Mouse (Mus musculus) cerebellum, adult 11-12 months (tissue): ENCODE measurements around the gene Irf2bpl.

Source experiments
- DNase-seq: peaks from one replicate; pipeline ENCODE4 v3.0.0; 2022

Gene Irf2bpl

GRCm38 (mm10) chr12:86884197-86885058, at the start of gene Irf2bpl:
TSS of gene Irf2bpl (minus strand) at chr12:86884798.
- peak; percentile 96 for DNase-seq

DNA sequence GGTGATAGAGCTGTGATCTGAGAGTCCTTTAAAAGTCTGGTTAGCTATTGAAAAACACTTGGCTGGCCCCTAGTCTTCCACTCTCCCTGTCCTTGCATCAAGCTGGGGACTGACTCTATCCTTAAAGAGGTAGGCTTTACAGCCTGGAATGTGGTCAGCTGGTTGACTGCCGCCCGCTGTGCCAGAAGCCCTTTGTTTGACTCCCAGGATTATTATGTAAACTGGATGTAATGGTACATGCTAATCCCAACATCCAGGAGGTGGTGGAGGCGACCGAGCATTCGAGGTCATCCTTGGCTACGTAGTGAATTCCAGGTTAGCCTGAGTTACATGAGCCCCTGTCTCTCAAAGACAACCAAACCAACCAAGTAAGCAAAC, 48.0 kb upstream of the Irf2bpl start:
- no peak for DNase-seq

DNA sequence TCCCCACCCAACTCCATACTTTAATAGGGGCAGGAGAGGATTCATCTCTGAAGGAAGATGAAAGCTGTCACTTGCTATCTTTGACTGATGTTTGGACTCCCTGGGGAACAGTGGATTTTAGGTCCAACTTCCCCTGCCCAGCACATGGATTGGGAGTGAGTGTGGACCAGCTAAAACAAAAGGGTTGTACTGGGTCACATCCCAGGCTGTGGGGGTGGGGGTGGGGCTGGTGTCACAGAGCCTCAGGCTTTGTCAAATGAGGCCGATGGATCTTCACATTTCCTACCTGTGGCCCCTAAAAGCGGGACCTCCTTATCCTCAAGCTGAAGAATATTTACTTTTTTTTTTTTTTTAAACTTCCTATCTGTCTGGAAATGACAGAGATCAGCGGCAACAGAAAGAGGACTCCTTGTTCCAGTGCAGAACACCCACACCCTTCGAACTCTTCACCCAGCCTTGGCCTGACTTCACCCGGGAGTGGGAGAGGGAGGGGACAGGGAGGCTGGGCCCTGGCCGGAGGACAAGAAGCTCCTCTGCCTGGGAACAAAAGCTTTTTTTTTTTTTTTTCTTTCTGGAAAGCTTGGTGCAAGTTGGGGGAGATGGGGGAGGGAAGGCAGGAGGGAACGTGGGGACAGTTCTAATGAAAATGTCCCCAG, 47.4 kb upstream of the Irf2bpl start:
- no peak for DNase-seq

DNA sequence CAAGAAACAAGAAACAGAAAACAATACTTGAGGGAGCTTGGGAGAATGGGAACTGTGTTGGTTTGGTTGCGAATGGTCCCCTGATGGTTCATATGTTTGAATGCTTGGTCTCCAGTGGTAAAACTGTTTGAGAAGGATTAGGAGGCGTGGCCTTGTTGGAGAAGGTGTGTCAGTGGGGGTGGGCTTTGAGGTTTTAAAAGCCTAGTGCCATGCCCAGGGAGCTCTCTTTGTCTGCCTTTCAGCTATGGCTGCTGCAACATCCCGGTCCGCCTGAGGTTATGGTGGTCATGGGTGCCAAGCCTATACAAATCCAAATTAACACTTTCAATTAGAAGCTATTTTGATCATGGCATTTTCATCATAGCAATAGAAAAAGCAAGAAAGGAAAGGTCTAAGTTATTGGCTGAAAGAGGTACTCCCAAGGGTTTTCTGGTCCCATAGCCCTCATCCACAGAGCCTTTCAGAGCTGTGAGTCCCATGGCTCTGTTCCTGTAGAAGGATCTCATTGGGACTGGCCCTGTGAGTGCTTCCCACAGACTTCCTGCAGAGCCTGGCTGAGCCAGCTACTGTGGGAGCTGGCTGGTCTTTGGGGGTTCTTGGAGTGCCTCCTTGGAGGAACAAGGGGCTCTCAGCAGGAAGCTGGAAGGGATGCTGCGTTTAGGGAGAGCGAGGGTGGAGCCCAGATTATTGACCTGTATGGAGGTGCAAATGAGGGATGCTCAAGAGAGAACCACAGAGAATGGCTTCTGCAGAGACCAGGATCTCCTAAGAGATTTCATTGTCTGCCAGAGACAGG, 46.5 kb upstream of the Irf2bpl start:
- DNase-seq: no peak

GRCm38 (mm10) chr12:86923837-86924236, 39.2 kb upstream of the Irf2bpl start:
- peak; percentile 82 for DNase-seq

- no peak for DNase-seq
These were observed 34.6 kb upstream of the Irf2bpl start for GRCm38 (mm10) chr12:86918983-86919722.

- DNase-seq: no peak
These were observed 33.9 kb upstream of the Irf2bpl start for GRCm38 (mm10) chr12:86918361-86918967.

- no peak for DNase-seq
These were observed 32.4 kb upstream of the Irf2bpl start for GRCm38 (mm10) chr12:86916796-86917573.

GRCm38 (mm10) chr12:86915617-86916016, 31.0 kb upstream of the Irf2bpl start:
- DNase-seq: peak; percentile 82

- DNase-seq: no peak
These were observed 30.2 kb upstream of the Irf2bpl start for GRCm38 (mm10) chr12:86914756-86915155.

DNA sequence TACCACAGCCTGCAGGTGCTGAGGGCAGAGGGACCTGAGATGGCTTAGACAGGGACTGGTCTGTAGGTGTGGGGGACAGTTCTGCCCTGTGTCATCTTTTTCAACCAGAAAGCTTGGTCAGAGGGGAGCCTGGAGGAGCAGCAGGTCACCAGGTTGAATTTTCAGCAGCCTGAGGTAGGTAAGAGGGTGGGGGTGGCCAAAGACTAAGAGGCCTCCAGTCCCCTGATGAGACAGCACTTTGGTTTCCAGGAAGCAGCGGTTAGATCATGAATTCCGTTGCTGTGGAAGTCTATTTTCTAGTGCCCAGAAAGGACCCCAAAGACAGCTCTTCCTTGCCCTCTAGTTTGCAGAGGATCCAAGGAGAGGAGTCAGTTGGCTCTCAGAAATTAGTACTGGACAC, 29.8 kb upstream of the Irf2bpl start:
- no peak for DNase-seq

GRCm38 (mm10) chr12:86912335-86913093, 27.9 kb upstream of the Irf2bpl start:
- no peak for DNase-seq

DNA sequence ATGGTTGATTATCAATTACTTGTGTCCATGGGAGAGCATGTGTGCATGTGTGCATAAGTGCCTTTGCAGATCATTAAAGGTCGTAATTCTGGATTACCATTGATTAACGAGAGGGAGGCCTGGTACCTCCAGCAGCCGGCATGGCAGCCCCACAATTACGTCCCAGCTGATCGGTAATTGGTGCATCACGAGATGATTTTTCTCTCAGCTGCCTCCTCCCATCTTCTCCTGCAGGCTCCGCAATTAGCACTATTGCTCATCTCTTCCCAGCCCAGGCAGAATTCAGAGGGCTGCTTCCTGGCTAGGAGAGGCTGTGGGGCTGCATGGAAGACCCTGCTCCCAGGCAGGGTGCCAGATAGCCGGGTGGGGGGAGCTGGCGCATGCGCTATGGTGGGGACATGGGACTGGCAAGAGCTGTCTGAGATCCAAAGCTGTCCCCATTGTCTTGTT, 26.9 kb upstream of the Irf2bpl start:
- no peak for DNase-seq

DNA sequence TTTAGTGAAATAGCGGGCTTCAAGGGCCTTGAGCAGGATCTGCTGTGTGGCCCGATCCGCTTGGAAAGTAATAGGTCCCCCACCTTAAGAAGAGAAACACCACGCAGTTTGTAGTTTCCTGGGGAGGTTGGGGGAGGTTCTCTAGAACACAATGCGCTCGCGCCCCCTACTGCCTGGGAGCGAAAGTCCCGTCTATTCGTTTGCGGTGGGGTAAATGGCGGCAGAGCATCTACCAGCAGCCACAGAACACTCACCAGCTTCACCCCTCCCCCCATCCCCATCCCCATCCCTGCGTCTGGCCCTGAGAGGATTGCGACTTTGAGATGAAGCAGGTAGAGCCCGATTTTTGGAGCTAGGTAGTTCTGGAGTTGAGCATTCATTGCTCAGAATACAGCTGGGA, 21.8 kb upstream of the Irf2bpl start:
- DNase-seq: peak; percentile 80

GRCm38 (mm10) chr12:86905876-86906275, 21.3 kb upstream of the Irf2bpl start:
- no peak for DNase-seq

DNA sequence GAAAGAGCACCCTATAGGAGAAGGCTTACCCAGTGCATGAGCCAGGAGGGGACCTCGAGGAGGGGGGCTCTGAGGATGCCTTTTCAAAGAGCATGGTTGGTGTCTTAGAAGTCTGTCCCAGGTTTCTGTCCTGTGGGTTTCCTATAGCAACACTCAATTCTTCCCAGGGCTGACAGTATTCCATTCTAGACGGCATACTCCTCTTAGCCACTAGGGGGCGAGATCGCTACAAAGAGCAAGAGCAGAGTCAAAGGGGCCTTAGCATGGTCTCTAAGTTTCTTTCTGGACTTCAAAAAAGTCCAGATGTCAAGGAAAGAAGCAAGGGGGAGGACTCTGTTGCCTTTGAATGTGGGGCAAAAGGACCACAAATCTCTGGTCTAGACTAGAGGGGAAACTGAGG, 20.6 kb upstream of the Irf2bpl start:
- peak; percentile 62 for DNase-seq

DNA sequence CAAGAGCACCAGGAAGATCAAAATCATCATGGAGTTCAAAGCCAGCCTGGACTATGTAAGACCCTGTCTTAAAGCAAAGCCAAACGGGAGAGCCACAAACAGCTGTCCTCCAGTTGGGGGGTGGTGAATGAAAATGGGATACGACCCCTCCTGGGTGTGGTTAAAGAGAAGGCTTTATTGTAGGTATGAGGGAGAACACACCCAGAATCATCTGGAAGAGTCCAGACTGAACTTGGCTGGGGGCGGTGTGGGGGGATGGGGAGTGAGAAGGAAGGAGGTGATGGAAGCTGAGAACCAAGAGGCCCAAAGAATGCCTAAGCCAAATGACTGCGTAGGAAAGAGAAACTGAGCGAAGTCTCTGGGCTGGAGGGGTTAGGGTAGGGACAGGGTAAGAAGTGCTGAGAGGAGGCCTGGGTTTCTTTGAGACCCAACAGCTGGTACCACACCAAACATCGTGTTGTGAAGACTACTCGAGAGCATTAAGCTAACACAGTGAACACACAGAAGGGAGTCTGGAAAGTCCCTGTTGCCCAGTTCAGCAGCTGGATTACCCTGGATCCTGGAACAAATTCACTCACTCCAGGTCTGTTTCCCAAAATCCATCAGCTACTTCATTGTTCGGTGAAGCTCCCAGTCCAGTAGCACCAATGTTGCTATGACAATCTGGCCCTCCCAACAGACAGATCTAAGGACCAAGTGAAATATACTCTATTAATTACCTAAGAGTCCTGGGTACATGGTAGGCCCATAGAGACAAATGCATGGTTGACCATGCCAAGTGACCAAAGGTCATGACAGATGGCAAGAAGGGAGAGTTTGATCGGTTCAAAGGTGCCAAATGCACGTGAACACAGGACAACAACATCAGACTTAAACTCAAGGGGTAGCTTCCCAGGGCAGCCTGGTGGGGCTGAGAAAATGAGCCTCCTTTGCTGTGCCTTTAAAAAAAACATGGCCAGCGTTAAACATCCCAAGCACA, 19.5 kb upstream of the Irf2bpl start:
- peak; percentile 23 for DNase-seq

DNA sequence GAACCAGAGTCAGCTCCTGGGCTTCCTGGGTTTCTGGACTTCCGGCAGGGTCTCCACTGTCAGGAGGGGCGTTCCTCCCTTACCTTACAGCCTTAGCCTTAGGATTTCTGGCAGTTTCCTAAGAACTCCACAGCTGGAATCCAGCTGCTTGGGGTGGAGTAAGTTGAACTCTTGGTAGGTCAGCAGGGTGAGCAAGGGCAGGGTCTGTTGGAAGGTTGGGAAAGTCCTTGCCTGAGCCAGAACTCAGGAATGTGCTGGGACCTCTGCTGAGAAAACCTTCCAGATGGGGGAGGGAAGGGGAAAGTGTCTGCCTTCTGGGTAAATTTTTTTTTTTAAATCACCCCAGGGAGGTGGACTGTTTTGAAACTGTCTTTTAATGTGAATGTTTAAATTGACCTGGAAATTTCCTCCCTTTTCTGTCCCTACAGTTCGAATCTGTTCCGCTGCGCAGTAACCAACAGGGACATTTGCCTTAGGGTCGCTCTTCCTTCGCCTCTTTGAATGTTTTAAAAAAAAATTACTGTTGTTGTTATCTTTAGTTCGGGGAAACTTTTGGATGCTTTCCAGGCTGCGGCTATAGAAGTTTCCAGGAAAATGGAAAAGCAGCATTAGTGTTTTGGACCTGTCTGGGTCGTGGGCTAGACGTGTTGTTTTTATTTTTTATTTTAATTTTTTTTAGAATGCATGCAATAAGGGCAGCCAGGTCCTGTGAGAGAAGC, 15.0 kb upstream of the Irf2bpl start:
- peak; percentile 22 for DNase-seq

- DNase-seq: no peak
These were observed 13.8 kb upstream of the Irf2bpl start for GRCm38 (mm10) chr12:86898448-86898847.
